Mouse (Mus musculus): ENCODE data around the gene 1110004F10Rik.

The 1110004F10Rik gene

DNA sequence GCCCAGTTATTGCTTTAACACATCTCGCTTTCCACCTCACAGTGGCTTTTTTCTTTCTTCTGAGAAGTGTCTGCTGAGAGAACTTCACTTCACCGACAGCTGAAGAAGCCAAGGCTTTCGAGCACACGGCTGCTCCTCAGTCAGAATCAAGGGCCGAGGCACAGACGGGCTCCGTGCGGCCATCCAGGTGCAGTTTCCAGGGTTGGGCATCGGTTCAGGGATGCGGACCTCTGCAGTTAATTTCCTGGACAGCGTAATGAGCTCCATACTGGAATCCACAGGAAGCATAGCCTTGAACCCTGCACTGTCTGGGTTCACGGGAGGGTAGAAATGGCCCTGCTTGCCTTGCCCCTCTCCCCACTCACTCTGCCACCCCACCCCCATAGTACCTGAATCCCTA, 84.9 kb downstream of the 1110004F10Rik start:
- ChIA-PET CTCF (interaction anchor here in 1 of 4 experiments (0.5 kb wide), 1 partner anchor 264 kb away, joined by 6 read pairs; no protein-coding TSS in a partner anchor), POLR2A (interaction anchor here in 1 of 4 experiments (1.4 kb wide), 1 partner anchor 31 kb away, joined by 5 read pairs; no protein-coding TSS in a partner anchor)

GRCm38 (mm10) chr7:116125671-116126070, 86.5 kb downstream of the 1110004F10Rik start:
- ChIA-PET POLR2A (interaction anchor here in 2 of 4 experiments (0.6 to 1.4 kb wide), 8 partner anchors 9 to 200 kb away, joined by 3 to 6 read pairs (median 4); no protein-coding TSS in a partner anchor), CTCF (interaction anchor here in 2 of 4 experiments (0.7 to 1.1 kb wide), 2 partner anchors 31 to 198 kb away, joined by 3 to 4 read pairs; no protein-coding TSS in a partner anchor)

DNA sequence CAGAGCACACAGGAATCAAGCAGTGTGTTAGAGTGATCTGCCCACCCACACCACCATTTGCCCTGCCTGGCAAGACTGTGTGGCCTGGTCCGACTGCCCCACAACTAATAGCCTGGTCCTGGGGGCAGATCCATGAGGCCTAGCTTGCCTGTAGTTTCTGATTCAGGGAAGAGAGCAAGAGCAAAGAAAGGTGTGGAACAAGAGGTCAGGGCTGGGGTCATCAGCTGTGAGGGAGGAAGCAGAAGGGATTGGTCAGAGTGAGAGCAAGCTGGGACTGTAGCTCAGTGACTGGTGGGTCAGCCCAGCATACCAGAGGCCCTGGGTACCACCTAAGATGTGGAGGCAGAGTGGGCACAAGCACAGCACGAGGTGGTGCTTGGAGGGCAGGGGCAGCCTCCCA, 87.9 kb downstream of the 1110004F10Rik start:
- CTCF ChIA-PET, result interaction anchor here in 1 of 4 experiments (0.6 kb wide), 1 partner anchor 224 kb away, joined by 4 read pairs; no protein-coding TSS in a partner anchor
- POLR2A ChIA-PET, result interaction anchor here in 2 of 4 experiments (0.6 to 1.4 kb wide), 3 partner anchors 42 to 449 kb away, joined by 3 to 4 read pairs (median 3); no protein-coding TSS in a partner anchor

DNA sequence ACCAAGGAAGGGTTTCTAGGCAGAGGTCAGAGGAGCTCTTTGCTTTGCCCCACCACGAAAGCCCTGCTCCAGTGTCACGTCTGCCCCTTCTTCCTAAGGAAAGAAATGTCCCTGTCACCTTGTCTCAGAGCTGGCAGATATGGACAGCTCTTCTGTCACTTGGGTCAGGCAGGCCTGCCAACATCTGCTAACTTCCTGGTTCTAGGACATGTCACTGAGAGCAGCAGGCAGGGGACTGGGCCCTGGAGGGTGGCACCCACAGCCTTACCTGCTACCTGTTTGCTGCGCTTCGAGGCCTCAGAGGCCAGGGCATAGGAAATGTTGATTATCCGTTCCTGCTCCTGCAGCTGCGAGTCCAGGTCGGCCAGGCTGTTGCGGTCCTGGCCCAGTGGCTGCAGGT, 89.1 kb downstream of the 1110004F10Rik start:
- ChIA-PET CTCF (interaction anchor here in 1 of 4 experiments (0.6 kb wide), 1 partner anchor 123 kb away, joined by 3 read pairs; no protein-coding TSS in a partner anchor), POLR2A (interaction anchor here in 3 of 4 experiments (0.5 to 1.8 kb wide), 5 partner anchors 8 to 160 kb away, joined by 3 to 6 read pairs (median 4); no protein-coding TSS in a partner anchor)

GRCm38 (mm10) chr7:116129374-116129773, 90.2 kb downstream of the 1110004F10Rik start:
- CTCF ChIA-PET, result no interaction called here
- POLR2A ChIA-PET, result interaction anchor here in 2 of 4 experiments (0.9 to 1.8 kb wide), 4 partner anchors 9 to 36 kb away, joined by 3 to 5 read pairs (median 4); no protein-coding TSS in a partner anchor

- POLR2A ChIA-PET, result interaction anchor here in 1 of 4 experiments (0.6 to 1.2 kb wide), 5 partner anchors 11 to 116 kb away, joined by 3 to 5 read pairs (median 4); no protein-coding TSS in a partner anchor
Observed at GRCm38 (mm10) chr7:116131390-116131789, 92.2 kb downstream of the 1110004F10Rik start.

DNA sequence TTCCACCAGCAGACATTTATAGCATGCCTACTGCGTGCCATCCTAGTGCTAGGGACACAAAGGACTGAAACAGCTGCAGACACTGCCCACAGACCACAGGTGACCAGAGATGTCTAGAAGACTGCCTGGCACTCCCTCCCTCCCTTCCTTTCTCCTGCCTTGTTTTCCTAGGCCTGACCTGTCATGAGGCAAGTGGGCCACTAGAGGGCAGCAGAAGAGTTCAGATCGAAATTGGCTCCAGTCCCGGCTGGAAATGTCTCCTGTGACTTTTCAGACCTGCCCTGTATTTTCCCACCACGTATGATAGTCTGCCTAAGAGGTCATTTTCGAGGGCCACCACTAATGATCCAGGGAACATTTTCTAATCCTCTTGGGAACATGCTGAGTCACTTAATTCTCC, 92.9 kb downstream of the 1110004F10Rik start:
- CTCF ChIA-PET, result interaction anchor here in 3 of 4 experiments (0.6 to 3.0 kb wide), 4 partner anchors 15 to 476 kb away, joined by 3 to 10 read pairs (median 6); no protein-coding TSS in a partner anchor
- POLR2A ChIA-PET, result interaction anchor here in 2 of 4 experiments (0.6 to 1.4 kb wide), 2 partner anchors 14 to 39 kb away, joined by 3 read pairs; no protein-coding TSS in a partner anchor

More at GRCm38 (mm10) chr7:116131390-116131789, 92.2 kb downstream of the 1110004F10Rik start:
- CTCF ChIA-PET, result interaction anchor here in 2 of 4 experiments (0.6 to 1.3 kb wide), 4 partner anchors 26 to 477 kb away, joined by 3 to 9 read pairs (median 6); no protein-coding TSS in a partner anchor

GRCm38 (mm10) chr7:116134413-116135292, 95.5 kb downstream of the 1110004F10Rik start:
- POLR2A ChIA-PET, result interaction anchor here in 2 of 4 experiments (0.7 to 2.1 kb wide), 9 partner anchors 7 to 194 kb away, joined by 3 to 11 read pairs (median 3); no protein-coding TSS in a partner anchor
- CTCF ChIA-PET, result interaction anchor here in 3 of 4 experiments (0.6 to 3.0 kb wide), 6 partner anchors 21 to 474 kb away, joined by 3 to 10 read pairs (median 3); partner anchors contain the start of gene Plekha7 (in 1 of the 3)

GRCm38 (mm10) chr7:116137149-116137548, 98.0 kb downstream of the 1110004F10Rik start:
- CTCF ChIA-PET, result interaction anchor here (0.6 to 1.7 kb wide), 5 partner anchors 17 to 446 kb away, joined by 3 to 6 read pairs (median 4); no protein-coding TSS in a partner anchor
- POLR2A ChIA-PET, result interaction anchor here in 2 of 4 experiments (0.5 to 1.3 kb wide), 5 partner anchors 19 to 1861 kb away, joined by 3 to 5 read pairs (median 3); no protein-coding TSS in a partner anchor

GRCm38 (mm10) chr7:116137671-116138070, 98.5 kb downstream of the 1110004F10Rik start:
- ChIA-PET CTCF (interaction anchor here (0.6 to 1.7 kb wide), 4 partner anchors 16 to 447 kb away, joined by 3 to 6 read pairs (median 4); no protein-coding TSS in a partner anchor), POLR2A (interaction anchor here in 2 of 4 experiments (0.6 to 1.3 kb wide), 7 partner anchors 13 to 1861 kb away, joined by 3 to 5 read pairs (median 4); partner anchors contain the start of gene Pik3c2a (in 1 of the 2))

DNA sequence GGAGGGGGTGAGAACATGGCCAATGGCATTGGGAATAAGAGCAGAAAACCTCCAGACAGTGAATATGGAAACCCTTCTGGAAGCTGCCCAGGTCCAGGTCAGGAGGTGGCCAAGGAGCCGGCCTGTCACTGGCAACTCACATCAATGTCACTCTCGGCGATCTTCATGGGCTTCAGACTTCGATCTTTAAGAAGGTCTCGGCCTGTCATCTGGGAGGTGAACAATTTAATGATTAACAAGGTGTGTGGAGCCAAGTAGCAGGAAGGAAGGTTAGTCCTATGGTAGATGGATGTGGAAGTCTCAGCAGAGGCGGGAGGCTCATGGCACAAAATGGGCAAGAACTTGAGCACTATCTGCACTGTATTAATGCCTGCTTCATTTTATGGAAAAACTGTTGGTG, 105.8 kb downstream of the 1110004F10Rik start:
- ChIA-PET POLR2A (interaction anchor here in 1 of 4 experiments (0.6 to 2.4 kb wide), 3 partner anchors 10 to 17 kb away, joined by 3 to 15 read pairs (median 11); no protein-coding TSS in a partner anchor), CTCF (no interaction called here)

GRCm38 (mm10) chr7:116147114-116147513, 107.9 kb downstream of the 1110004F10Rik start:
- ChIA-PET POLR2A (interaction anchor here in 2 of 4 experiments (1.2 to 1.8 kb wide), 5 partner anchors 10 to 184 kb away, joined by 3 to 5 read pairs (median 3); no protein-coding TSS in a partner anchor), CTCF (interaction anchor here in 3 of 4 experiments (0.6 to 2.9 kb wide), 3 partner anchors 9 to 62 kb away, joined by 3 to 14 read pairs (median 11); no protein-coding TSS in a partner anchor)

DNA sequence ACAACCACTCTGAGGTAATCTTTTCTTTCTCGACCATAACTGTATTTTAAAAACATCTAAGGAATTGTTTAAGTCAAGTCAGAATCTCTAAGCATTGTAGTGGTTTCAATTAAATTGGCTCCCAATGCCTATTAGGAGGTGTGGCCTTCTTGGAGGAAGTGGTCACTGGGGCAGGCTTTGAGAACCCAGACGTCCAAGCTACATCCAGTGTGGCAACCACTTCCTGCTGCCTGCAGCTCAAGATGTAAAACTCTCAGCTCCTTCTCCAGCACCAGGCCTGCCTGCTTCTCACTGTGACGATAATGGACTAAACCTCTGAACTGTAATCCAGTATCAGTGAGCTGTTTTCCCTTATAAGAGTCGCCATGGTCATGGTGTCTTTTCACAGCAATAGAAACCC, 110.4 kb downstream of the 1110004F10Rik start:
- ChIA-PET POLR2A (interaction anchor here in 2 of 4 experiments (0.7 to 1.5 kb wide), 3 partner anchors 25 to 65 kb away, joined by 3 read pairs; partner anchors contain the start of gene Gm4353 (in 1 of the 2)), CTCF (no interaction called here)

- CTCF ChIA-PET, result interaction anchor here in 2 of 4 experiments (0.6 to 1.6 kb wide), 3 partner anchors 10 to 45 kb away, joined by 3 to 6 read pairs (median 5); no protein-coding TSS in a partner anchor
- POLR2A ChIA-PET, result interaction anchor here in 2 of 4 experiments (0.7 to 1.4 kb wide), 4 partner anchors 11 to 20 kb away, joined by 3 to 5 read pairs (median 4); no protein-coding TSS in a partner anchor
Observed at GRCm38 (mm10) chr7:116153781-116154368, 114.7 kb downstream of the 1110004F10Rik start.
